Mouse (Mus musculus) G1E (cell line): ENCODE data around the gene Bahcc1. TPM values are rescaled to one million over a fixed set of nuclear protein-coding genes. Genes with fewer than 3 reads are reported as not detected.

Experiments
- ATAC-seq: 2 replicates; pipeline ENCODE4 v1.8.0; 2016; ENCODE audit warnings: mild to moderate bottlenecking; ENCODE audit not compliant: insufficient number of reproducible peaks, poor library complexity, low FRiP score, severe bottlenecking; ENCODE audit errors: extremely low read depth
- DNase-seq: peaks from one replicate; pipeline ENCODE4 v3.0.0; 2012; ENCODE audit warnings: low spot score
- H3K27me3 ChIP-seq: 2 replicates; pipeline ENCODE4 v1.6.1; 2012; ENCODE audit warnings: mild to moderate bottlenecking, low read length, inconsistent platforms; ENCODE audit not compliant: insufficient read depth
- H3K36me3 ChIP-seq: replicated peaks from 2 replicates; pipeline ENCODE3; 2012; ENCODE audit warnings: mild to moderate bottlenecking, inconsistent platforms
- H3K4me1 ChIP-seq: 2 replicates; pipeline ENCODE4 v1.6.1; 2012; ENCODE audit warnings: low read depth, low read length, inconsistent platforms, mixed read lengths; ENCODE audit not compliant: insufficient read depth
- H3K4me3 ChIP-seq: 2 replicates; pipeline ENCODE4 v1.5.1; 2012; ENCODE audit warnings: low read depth, mild to moderate bottlenecking, inconsistent platforms, low read length, moderate library complexity, mixed read lengths
- H3K9me3 ChIP-seq: replicated peaks from 2 replicates; pipeline ENCODE4 v1.6.1; 2012; ENCODE audit warnings: inconsistent platforms
- CTCF ChIP-seq: IDR thresholded peaks from 2 replicates; pipeline ENCODE4 v1.5.1; 2012; ENCODE audit warnings: low read depth, low read length, inconsistent platforms, mixed read lengths
- GATA1 ChIP-seq: IDR thresholded peaks from 2 replicates; pipeline ENCODE4 v1.6.1; 2012; ENCODE audit warnings: borderline replicate concordance, low read length, inconsistent platforms, mixed read lengths
- GATA2 ChIP-seq: IDR thresholded peaks from 2 replicates; pipeline ENCODE4 v1.6.1; 2012; ENCODE audit warnings: low read depth, low read length, inconsistent platforms, borderline replicate concordance
- POLR2AphosphoS5 ChIP-seq: IDR thresholded peaks from 2 replicates; pipeline ENCODE4 v1.6.1; 2012; ENCODE audit warnings: low read depth, low read length, inconsistent platforms; ENCODE audit not compliant: insufficient replicate concordance
- TAL1 ChIP-seq: conservative IDR thresholded peaks from 2 replicates; pipeline ENCODE4 v1.6.1; 2012; ENCODE audit warnings: low read depth, low read length, inconsistent platforms, mixed read lengths
- polyA plus RNA-seq: library from polyadenylated mRNA; stranded (reverse); fragments of >175 nt; gene quantifications from 2 replicates; pipeline ENCODE4 v1.2.3, GENCODE M21; 2012
- total RNA-seq, 2 experiments: library from RNA; stranded (forward) in 1 of 2; stranded (reverse) in 1 of 2; fragments of 200-1000 nt in 1 of 2; fragments of >200 nt in 1 of 2; fragmentation: Nextera tagmentation in 1 of 2; gene quantifications; 2 replicates each; pipeline ENCODE4 v1.2.3; 2014 to 2017

The Bahcc1 gene
- total and polyA plus RNA-seq, 3 experiments = 0.05 to 0.50 TPM; not detected in 1

DNA sequence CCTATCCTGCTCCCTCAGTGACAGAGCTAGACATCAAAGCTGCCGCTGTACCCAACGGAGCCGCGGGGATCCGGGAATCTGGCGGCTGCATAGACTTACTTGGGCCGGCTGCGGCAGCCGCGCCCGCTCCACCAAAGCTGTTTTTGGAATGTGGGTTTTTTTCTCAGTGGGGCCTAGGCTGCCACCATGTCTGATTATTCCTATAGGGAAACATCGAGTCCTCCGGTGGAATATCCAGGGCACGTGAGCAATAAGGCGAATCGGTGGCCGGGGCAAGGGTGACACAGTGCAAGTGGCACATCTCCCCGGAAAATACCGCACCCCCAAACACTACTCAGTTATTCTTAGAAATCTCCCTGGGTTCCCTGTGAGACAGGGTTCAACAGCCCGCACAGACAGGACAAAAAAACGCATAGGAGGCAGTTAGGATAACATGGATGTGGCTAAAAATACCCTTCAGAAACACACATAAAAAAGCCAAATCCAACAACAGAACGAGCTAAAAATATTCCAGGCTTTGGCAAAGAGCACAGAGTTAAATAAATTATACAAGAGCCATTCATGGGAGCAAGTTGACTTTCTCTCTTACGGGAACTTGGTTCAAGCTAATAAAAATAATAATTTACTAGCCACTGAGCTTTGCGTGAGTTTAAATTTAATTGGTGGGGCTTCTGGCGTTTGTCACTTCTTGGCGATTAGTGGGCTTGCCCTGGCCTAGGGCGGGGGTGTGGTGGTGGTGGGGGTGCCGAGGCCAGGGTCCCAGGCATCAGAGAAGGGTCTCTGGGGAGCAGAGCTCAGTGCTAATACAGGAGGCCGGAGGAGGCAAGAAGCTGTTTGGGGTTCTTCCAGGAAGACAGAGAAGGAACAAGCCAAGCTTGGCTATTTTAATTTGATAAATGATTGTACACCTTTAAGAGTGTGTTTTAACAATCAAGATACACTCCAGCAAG is 8.5 kb downstream of the Bahcc1 start:
- no peak for ATAC-seq
- Histone ChIP-seq H3K9me3 (peaks cover 18% of the 10 kb centered on the region), H3K27me3 (peaks cover 66% of the 10 kb centered on the region), H3K36me3 (no peaks in the 10 kb centered on the region), H3K4me1 (no peaks in the 10 kb centered on the region), H3K4me3 (no peak overlapping the region)
- no peak for DNase-seq
- no peak for TF ChIP-seq TAL1
- no peak for TF ChIP-seq CTCF
- no peak for TF ChIP-seq GATA2
- TF ChIP-seq GATA1 = no peak
- no peak for TF ChIP-seq POLR2AphosphoS5

DNA sequence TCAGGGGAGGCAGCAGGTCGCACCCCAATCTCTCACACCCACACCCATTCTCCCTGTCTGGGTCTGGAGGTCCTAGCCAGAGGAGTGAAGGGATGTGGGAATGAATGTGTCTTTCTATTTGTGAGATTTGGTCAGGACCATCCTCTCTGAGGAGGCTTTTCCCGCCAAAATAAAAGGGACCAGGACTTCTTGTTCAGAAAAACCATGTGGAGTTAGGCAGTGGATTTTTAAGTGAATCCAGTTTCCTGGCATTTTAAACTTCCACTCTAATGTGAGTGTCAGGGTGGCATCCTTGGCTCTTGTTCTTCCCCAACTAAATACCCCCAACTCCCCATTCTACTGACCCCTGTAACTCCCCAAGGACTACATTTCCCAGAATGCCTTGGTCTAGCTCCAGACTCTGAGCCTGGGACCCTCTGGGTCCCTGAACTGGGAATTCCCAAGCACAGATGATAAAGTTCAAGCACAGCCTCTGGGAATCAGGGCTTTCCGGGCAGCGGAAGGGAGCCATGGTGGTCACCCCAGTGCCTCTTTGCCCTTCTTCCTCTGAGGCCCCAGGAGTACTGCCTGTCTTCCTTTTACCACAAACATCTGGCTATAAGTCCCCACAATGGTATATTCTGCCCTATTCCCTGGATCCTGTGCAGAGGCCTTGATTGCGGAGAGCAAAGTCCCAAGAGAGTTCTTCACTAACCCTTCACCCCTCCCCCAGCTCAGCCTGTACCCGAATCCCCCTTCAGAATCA is 9.4 kb downstream of the Bahcc1 start:
- Histone ChIP-seq H3K27me3 (peaks cover 66% of the 10 kb centered on the region), H3K36me3 (no peaks in the 10 kb centered on the region), H3K4me3 (no peak overlapping the region), H3K4me1 (no peaks in the 10 kb centered on the region), H3K9me3 (peaks cover 9% of the 10 kb centered on the region)
- no peak for DNase-seq
- TF ChIP-seq GATA1 (no peak), CTCF (no peak), GATA2 (no peak), TAL1 (no peak), POLR2AphosphoS5 (no peak)
- ATAC-seq = no peak

DNA sequence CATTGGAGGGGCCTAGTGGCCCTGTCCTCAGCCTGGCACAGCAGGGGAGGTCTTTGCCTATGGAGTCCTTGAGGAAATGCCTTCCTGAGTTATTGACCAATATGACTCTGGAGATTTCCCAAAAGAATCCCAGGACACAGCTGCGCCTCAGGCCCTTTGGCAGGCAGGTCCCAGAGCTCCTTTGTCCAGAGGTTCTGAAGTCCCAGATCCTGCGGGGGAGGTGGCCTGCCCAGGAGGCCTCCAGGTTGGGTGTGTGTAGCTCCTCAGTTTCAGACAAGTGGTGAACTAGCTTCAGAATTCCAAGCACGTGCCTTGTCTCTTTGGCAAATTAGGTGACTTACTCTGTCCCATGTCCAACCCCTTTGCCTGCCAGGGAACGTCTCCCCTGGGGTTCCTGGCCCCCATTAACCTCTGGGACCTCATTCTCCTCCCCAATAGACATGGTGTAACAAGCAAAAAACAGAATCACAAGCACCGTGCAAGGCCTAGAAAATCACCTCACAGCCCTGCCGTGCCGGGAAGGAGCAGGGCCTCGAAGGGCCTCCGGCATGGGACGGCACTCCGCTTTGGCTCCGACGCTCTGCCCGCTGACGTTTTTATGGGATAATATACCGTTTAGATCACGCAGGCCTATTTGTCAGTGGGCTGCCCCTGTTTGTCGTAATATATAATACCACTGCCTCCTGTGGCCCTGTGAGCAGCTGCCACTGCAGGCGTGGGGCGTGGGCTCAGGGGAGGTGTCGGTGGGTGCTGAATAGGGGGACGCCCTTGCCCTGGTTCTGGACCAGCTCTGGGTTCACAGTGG is 10.2 kb downstream of the Bahcc1 start:
- DNase-seq = no peak
- H3K27me3 ChIP-seq = peaks cover 63% of the 10 kb centered on the region

DNA sequence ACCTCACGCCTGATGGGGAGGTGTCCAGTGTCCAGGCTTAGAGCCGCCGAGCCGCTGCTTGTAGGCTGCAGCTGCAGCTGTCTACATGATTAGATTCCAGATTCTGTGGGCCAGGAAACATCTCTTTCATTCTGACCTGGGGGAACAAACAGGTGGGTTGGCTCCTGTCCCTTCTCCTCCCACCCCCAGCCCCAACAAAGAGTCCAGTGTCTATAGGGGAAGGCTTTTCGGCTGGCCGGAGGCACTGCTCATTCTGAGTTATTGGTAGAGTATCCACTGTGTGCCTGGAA is 10.7 kb downstream of the Bahcc1 start:
- Histone ChIP-seq H3K27me3 (peaks cover 66% of the 10 kb centered on the region), H3K4me3 (no peak overlapping the region), H3K36me3 (no peaks in the 10 kb centered on the region), H3K9me3 (no peaks in the 10 kb centered on the region), H3K4me1 (no peaks in the 10 kb centered on the region)
- no peak for DNase-seq
- ATAC-seq = no peak
- no peak for TF ChIP-seq TAL1
- no peak for TF ChIP-seq POLR2AphosphoS5
- no peak for TF ChIP-seq GATA1
- no peak for TF ChIP-seq CTCF
- TF ChIP-seq GATA2 = no peak

More for the DNA sequence above, 10.2 kb downstream of the Bahcc1 start:
- Histone ChIP-seq H3K36me3 (no peaks in the 10 kb centered on the region), H3K4me3 (no peak overlapping the region), H3K4me1 (no peaks in the 10 kb centered on the region), H3K9me3 (peaks cover 1% of the 10 kb centered on the region)
- no peak for TF ChIP-seq TAL1
- no peak for TF ChIP-seq GATA1
- TF ChIP-seq CTCF = no peak
- no peak for TF ChIP-seq GATA2
- no peak for TF ChIP-seq POLR2AphosphoS5
- no peak for ATAC-seq

DNA sequence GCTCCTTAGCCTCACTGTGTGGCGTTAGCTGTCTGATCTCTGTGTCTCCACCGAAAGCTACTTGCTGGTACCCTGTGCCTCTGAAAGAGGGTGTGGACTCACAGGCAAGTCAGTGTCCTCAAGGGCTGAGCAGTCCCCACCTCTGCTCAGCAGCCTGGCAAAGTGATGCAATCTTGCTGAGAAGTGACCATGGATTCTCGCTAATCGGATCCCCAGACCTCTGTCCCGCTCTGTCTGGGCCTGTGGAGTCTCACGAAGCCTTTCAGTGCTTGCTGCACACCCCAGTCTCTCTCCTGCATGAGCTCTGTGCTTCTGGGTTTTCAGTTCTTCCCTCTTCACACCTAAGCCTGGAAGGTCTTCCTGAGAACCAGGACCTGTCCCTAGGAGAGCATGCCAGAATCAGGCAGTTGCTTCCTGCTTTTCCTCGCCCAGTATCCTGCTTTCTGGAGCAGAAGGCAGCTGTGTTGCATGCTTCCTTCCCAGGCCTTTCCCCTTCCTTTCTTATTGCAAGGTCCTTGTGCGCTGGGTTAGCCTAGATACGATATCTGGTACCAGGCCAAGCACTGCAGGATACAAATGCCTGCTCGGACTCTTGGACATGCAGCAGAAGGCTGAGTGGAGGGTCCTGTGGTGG is 15.5 kb downstream of the Bahcc1 start:
- H3K4me3 ChIP-seq = no peak overlapping the region
- ATAC-seq (no peak), DNase-seq (no peak)
- peaks cover 59% of the 10 kb centered on the region for H3K27me3 ChIP-seq
- no peaks in the 10 kb centered on the region for H3K36me3 ChIP-seq
- no peaks in the 10 kb centered on the region for H3K4me1 ChIP-seq
- H3K9me3 ChIP-seq = no peaks in the 10 kb centered on the region
- TF ChIP-seq GATA1 = no peak
- TF ChIP-seq GATA2 = no peak
- no peak for TF ChIP-seq POLR2AphosphoS5
- TF ChIP-seq CTCF = no peak
- no peak for TF ChIP-seq TAL1

DNA sequence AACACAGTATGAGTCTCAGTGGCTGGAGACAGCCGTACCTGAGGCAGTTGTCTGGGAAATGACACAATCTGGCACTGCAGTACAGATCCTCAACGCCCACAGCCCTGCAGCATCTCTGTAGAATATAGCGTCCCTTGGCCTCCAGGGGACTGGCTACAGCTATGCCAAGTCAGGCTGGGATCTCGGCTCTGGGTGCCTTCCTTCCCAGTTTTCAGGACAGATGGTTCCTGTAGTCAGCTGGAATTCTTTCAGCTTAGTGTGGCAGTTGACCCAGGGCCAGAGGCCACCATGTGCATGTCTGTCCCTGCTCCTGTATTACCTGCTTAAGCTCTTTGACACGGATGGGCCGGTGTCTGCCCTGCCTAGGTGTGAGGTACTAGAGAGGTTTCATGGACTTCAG is 16.2 kb downstream of the Bahcc1 start:
- ATAC-seq = no peak
- Histone ChIP-seq H3K4me1 (no peaks in the 10 kb centered on the region), H3K27me3 (peaks cover 57% of the 10 kb centered on the region), H3K9me3 (no peaks in the 10 kb centered on the region), H3K36me3 (no peaks in the 10 kb centered on the region), H3K4me3 (no peak overlapping the region)
- TF ChIP-seq CTCF (no peak), TAL1 (no peak), POLR2AphosphoS5 (no peak), GATA2 (no peak), GATA1 (no peak)
- DNase-seq = no peak
